Mouse (Mus musculus) c-Kit-negative CD71-positive TER-119-positive erythroid progenitor cells, embryonic 14.5 days (primary cell): Measurements from ENCODE around the gene Shisal2a.

Source experiments
- DNase-seq: peaks from one replicate; pipeline ENCODE4 v3.0.0-alpha.2; 2013; ENCODE audit warnings: low read depth, low spot score

Shisal2a gene

GRCm38 (mm10) chr4:108383183-108383714 is at the start of gene Shisal2a:
Shisal2a (minus strand) TSS chr4:108383349.
- DNase-seq = no peak

GRCm38 (mm10) chr4:108431561-108431936 is 48.4 kb upstream of the Shisal2a start:
- no peak for DNase-seq

- no peak for DNase-seq
Measured at GRCm38 (mm10) chr4:108430656-108431560, 47.8 kb upstream of the Shisal2a start.

- DNase-seq = no peak
Measured at GRCm38 (mm10) chr4:108428341-108428721, 45.2 kb upstream of the Shisal2a start.

- no peak for DNase-seq
Measured at GRCm38 (mm10) chr4:108427719-108428340, 44.7 kb upstream of the Shisal2a start.

GRCm38 (mm10) chr4:108424587-108424986 is 41.4 kb upstream of the Shisal2a start:
- no peak for DNase-seq

GRCm38 (mm10) chr4:108407621-108408020 is 24.5 kb upstream of the Shisal2a start:
- DNase-seq = no peak

- no peak for DNase-seq
Measured at GRCm38 (mm10) chr4:108406861-108407401, 23.8 kb upstream of the Shisal2a start, which contains the start of gene Gpx7. Gpx7 (minus strand) TSS chr4:108406961.

GRCm38 (mm10) chr4:108406138-108406860 is 23.1 kb upstream of the Shisal2a start:
- DNase-seq = no peak

- DNase-seq = no peak
Measured at GRCm38 (mm10) chr4:108405766-108406137, 22.6 kb upstream of the Shisal2a start.

- no peak for DNase-seq
Measured at GRCm38 (mm10) chr4:108403861-108404635, 20.9 kb upstream of the Shisal2a start.

- DNase-seq = no peak
Measured at GRCm38 (mm10) chr4:108400395-108400794, 17.2 kb upstream of the Shisal2a start.

GRCm38 (mm10) chr4:108394236-108394635 is 11.1 kb upstream of the Shisal2a start:
- no peak for DNase-seq

- no peak for DNase-seq
Measured at GRCm38 (mm10) chr4:108392558-108392957, 9.4 kb upstream of the Shisal2a start.

GRCm38 (mm10) chr4:108391124-108391523 is 8.0 kb upstream of the Shisal2a start:
- no peak for DNase-seq

- DNase-seq = no peak
Measured at GRCm38 (mm10) chr4:108388741-108389140, 5.6 kb upstream of the Shisal2a start.

GRCm38 (mm10) chr4:108387681-108388253 is 4.6 kb upstream of the Shisal2a start:
- DNase-seq = no peak

- DNase-seq = no peak
Measured at GRCm38 (mm10) chr4:108387106-108387505, 4.0 kb upstream of the Shisal2a start.

GRCm38 (mm10) chr4:108386087-108386486 is 2.9 kb upstream of the Shisal2a start:
- no peak for DNase-seq

- DNase-seq = no peak
Measured at GRCm38 (mm10) chr4:108380146-108380545, 3.0 kb downstream of the Shisal2a start.

GRCm38 (mm10) chr4:108379476-108379875 is 3.7 kb downstream of the Shisal2a start:
- no peak for DNase-seq
